Mouse (Mus musculus) heart, postnatal 10 days (tissue): ENCODE results near the gene Ubl3. TPM values are rescaled to one million over a fixed set of nuclear protein-coding genes. Genes with fewer than 3 reads are reported as not detected.

Experiments used
- DNase-seq, 2 experiments: peaks; one replicate each; pipeline ENCODE4 v3.0.0; 2021
- intact Hi-C: fragments of 180-260 bp; cut with DNase I; formaldehyde crosslinking; loops from one replicate; pipeline ENCODE4 v1.15.1; 2025
- total RNA-seq, 2 experiments: library from RNA; stranded (reverse); gene quantifications; 2 replicates each; pipeline ENCODE4 v1.2.3; 2021

Ubl3 gene
- total RNA-seq, 2 experiments from 2014 or later = 80.1 to 96.8 TPM

- DNase-seq = no peak
- intact Hi-C loops = no loop called here
Measured at GRCm38 (mm10) chr5:148564073-148564472, 11.5 kb upstream of the Ubl3 start.

GRCm38 (mm10) chr5:148563281-148563680 lies 10.7 kb upstream of the Ubl3 start:
- DNase-seq = no peak
- intact Hi-C loops = no loop called here

GRCm38 (mm10) chr5:148562235-148562634 lies 9.6 kb upstream of the Ubl3 start:
- intact Hi-C loops = no loop called here
- DNase-seq = no peak

- intact Hi-C loops = no loop called here
- DNase-seq = no peak
Measured at GRCm38 (mm10) chr5:148559261-148559958, 6.8 kb upstream of the Ubl3 start.

GRCm38 (mm10) chr5:148558472-148558871 lies 5.9 kb upstream of the Ubl3 start:
- intact Hi-C loops = no loop called here
- no peak for DNase-seq

- no peak for DNase-seq
- intact Hi-C loops = no loop called here
Measured at GRCm38 (mm10) chr5:148556509-148556908, 3.9 kb upstream of the Ubl3 start.

GRCm38 (mm10) chr5:148555156-148555555 lies 2.6 kb upstream of the Ubl3 start:
- DNase-seq = no peak
- intact Hi-C loops = no loop called here

- DNase-seq = no peak
- intact Hi-C loops = no loop called here
Measured at GRCm38 (mm10) chr5:148554701-148555100, 2.1 kb upstream of the Ubl3 start.

- intact Hi-C loops = no loop called here
Measured at GRCm38 (mm10) chr5:148554242-148554641, 1.7 kb upstream of the Ubl3 start.

GRCm38 (mm10) chr5:148553723-148554122 lies 1.1 kb upstream of the Ubl3 start:
- intact Hi-C loops = no loop called here
- no peak for DNase-seq

More at GRCm38 (mm10) chr5:148554242-148554641, 1.7 kb upstream of the Ubl3 start:
- no peak for DNase-seq

GRCm38 (mm10) chr5:148551764-148552136 lies 839 bp downstream of the Ubl3 start:
- DNase-seq = peak; percentile 50 to 64
- intact Hi-C loops = no loop called here

- intact Hi-C loops = no loop called here
- DNase-seq = peak; percentile 63 to 67
Measured at GRCm38 (mm10) chr5:148550821-148551763, 1.5 kb downstream of the Ubl3 start.

GRCm38 (mm10) chr5:148550393-148550792 lies 2.2 kb downstream of the Ubl3 start:
- intact Hi-C loops = no loop called here

GRCm38 (mm10) chr5:148549307-148549706 lies 3.3 kb downstream of the Ubl3 start:
- intact Hi-C loops = loop anchor here (2.0 to 5.0 kb wide), 2 partner anchors 207 to 243 kb away; no protein-coding TSS in a partner anchor
- no peak for DNase-seq

More at GRCm38 (mm10) chr5:148550393-148550792, 2.2 kb downstream of the Ubl3 start:
- DNase-seq = peak; percentile 41 to 50

GRCm38 (mm10) chr5:148548568-148548967 lies 4.0 kb downstream of the Ubl3 start:
- DNase-seq = no peak
- intact Hi-C loops = loop anchor here (2.0 to 5.0 kb wide), 2 partner anchors 206 to 244 kb away; no protein-coding TSS in a partner anchor

GRCm38 (mm10) chr5:148547870-148548456 lies 4.6 kb downstream of the Ubl3 start:
- DNase-seq = no peak
- intact Hi-C loops = loop anchor here (2.0 to 5.0 kb wide), 3 partner anchors 161 to 245 kb away; no protein-coding TSS in a partner anchor

- intact Hi-C loops = loop anchor here (2.0 to 5.0 kb wide), 2 partner anchors 162 to 205 kb away; no protein-coding TSS in a partner anchor
Measured at GRCm38 (mm10) chr5:148546970-148547369, 5.6 kb downstream of the Ubl3 start.

GRCm38 (mm10) chr5:148544733-148545132 lies 7.9 kb downstream of the Ubl3 start:
- intact Hi-C loops = loop anchor here (5.0 kb wide), 1 partner anchor 202 kb away; no protein-coding TSS in a partner anchor
- no peak for DNase-seq

More at GRCm38 (mm10) chr5:148546970-148547369, 5.6 kb downstream of the Ubl3 start:
- DNase-seq = no peak

GRCm38 (mm10) chr5:148542196-148542595 lies 10.4 kb downstream of the Ubl3 start:
- intact Hi-C loops = no loop called here

GRCm38 (mm10) chr5:148535669-148536430 lies 16.7 kb downstream of the Ubl3 start:
- intact Hi-C loops = no loop called here
- no peak for DNase-seq

More at GRCm38 (mm10) chr5:148542196-148542595, 10.4 kb downstream of the Ubl3 start:
- no peak for DNase-seq
